Mouse (Mus musculus): Measurements from ENCODE around the gene Fam78a. TPM values are rescaled to one million over a fixed set of nuclear protein-coding genes. Genes with fewer than 3 reads are reported as not detected.

Fam78a gene
- polyA plus RNA-seq, 1 experiment from 2014 or later = 0.45 TPM

DNA sequence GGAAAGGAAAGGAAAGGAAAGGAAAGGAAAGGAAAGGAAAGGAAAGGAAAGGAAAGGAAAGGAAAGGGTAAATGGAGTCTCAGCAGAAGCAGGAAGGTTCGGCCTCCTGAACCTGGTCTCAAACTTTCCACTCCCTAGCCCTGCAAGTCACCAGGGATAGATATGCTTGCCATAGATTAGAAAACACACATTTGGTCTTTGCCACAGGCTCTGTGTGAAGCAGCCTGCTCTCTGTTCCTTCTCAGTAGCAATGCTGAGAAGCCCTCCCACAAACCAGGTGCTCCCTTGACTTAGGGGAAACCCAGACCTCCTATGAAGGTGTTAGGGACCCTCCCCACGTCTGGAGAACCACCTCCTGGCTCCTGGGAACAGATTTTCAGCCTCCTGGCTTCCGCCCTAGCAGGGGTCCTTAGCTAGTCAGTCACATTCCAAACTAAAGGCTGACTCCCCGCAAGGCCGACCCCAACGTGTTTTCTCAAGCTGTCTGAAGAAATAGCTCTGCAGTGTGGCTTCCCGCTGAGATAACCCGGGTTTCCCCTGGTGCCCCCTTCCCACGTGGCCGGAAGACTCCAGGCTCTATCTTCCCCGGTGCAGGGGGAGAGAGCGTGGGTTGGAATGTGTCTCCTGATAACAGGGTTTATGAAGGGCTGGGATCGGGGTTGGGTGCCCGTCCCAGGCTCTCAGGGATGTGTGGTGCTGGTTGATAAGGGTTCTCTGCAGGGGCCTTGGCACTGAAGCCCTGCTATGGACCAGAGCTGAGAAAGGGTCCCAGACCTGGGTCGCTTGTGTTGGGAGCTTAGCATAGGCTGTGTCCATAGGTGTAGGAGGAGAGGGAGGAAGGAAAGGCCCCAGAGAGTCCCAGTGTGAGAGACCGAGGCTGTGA, 43.2 kb upstream of the Fam78a start:
- no peak overlapping the region for H3K27ac ChIP-seq (ENCODE audit: low read length)
- no peak overlapping the region for H3K4me2 ChIP-seq (ENCODE audit: low read length)
- H3K9me3 ChIP-seq (replicated peaks; ENCODE audit: control insufficient read depth, low read length, poor library complexity, severe bottlenecking) = no peaks in the 10 kb centered on the region
- no peak for ATAC-seq
- no peak overlapping the region for H3K9ac ChIP-seq (ENCODE audit: low read depth, low read length)
- H3K4me1 ChIP-seq (ENCODE audit: control insufficient read depth, insufficient read depth, low read length) = no peaks in the 10 kb centered on the region
- H3K36me3 ChIP-seq (ENCODE audit: control insufficient read depth, insufficient read depth, low read length) = no peaks in the 10 kb centered on the region
- WGBS = 29% methylated on average over 16 of the region's 16 CpGs
- H3K4me3 ChIP-seq (ENCODE audit: low read depth, low read length) = no peak overlapping the region
- H3K27me3 ChIP-seq (ENCODE audit: control insufficient read depth, insufficient read depth, low read depth, low read length) = no peaks in the 10 kb centered on the region

DNA sequence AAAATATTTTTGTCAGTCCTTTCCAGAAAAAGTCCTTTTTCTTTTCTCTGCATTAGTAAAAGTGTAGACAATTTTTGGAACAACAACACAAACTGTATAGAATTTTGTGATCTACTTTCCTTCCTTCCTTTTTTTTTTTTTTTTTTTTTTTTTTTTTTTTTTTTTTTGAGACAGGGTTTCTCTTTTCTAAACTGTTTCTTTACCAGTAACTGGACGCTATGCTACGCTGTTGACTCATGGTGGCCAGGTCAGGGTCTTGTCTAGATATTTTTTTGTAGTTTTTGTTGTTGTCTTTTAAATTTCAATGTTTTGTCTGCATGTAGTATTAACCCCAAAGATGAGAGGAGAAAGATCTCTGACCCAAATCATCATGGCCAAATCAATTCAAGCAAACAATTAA, 37.1 kb upstream of the Fam78a start:
- 78% methylated on average over 2 of the region's 2 CpGs for WGBS
- Histone ChIP-seq H3K4me3 (ENCODE audit: low read depth, low read length) (no peak overlapping the region), H3K9ac (ENCODE audit: low read depth, low read length) (no peak overlapping the region), H3K9me3 (replicated peaks; ENCODE audit: control insufficient read depth, low read length, poor library complexity, severe bottlenecking) (no peaks in the 10 kb centered on the region), H3K4me2 (ENCODE audit: low read length) (no peak overlapping the region), H3K36me3 (ENCODE audit: control insufficient read depth, insufficient read depth, low read length) (no peaks in the 10 kb centered on the region), H3K4me1 (ENCODE audit: control insufficient read depth, insufficient read depth, low read length) (no peaks in the 10 kb centered on the region), H3K27ac (ENCODE audit: low read length) (no peak overlapping the region), H3K27me3 (ENCODE audit: control insufficient read depth, insufficient read depth, low read depth, low read length) (no peaks in the 10 kb centered on the region)
- no peak for ATAC-seq

DNA sequence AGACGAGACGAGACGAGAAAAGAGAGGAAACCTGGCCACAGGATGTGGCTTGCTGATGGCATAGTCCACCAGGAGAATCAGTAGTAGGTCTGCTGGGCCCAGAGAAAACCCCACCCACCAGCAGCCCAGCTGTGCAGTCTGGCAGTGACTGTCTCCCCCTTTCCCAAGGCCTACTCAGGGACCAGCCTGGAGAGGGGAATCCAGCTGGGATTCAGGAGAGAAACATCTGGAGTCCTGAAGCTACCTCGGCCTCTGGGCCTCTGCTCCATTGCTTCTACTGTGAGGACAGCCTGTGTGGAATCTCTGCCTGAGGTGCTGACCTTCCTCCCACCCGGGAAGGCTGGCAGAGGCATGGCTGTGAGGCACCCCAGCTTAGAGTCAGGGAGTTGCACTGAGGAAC, 36.5 kb upstream of the Fam78a start:
- 60% methylated on average over 5 of the region's 5 CpGs for WGBS
- no peaks in the 10 kb centered on the region for H3K9me3 ChIP-seq (replicated peaks; ENCODE audit: control insufficient read depth, low read length, poor library complexity, severe bottlenecking)
- no peak for ATAC-seq
- no peaks in the 10 kb centered on the region for H3K4me1 ChIP-seq (ENCODE audit: control insufficient read depth, insufficient read depth, low read length)
- H3K9ac ChIP-seq (ENCODE audit: low read depth, low read length) = no peak overlapping the region
- H3K27me3 ChIP-seq (ENCODE audit: control insufficient read depth, insufficient read depth, low read depth, low read length) = no peaks in the 10 kb centered on the region
- no peak overlapping the region for H3K27ac ChIP-seq (ENCODE audit: low read length)
- H3K4me2 ChIP-seq (ENCODE audit: low read length) = no peak overlapping the region
- no peaks in the 10 kb centered on the region for H3K36me3 ChIP-seq (ENCODE audit: control insufficient read depth, insufficient read depth, low read length)
- no peak overlapping the region for H3K4me3 ChIP-seq (ENCODE audit: low read depth, low read length)

DNA sequence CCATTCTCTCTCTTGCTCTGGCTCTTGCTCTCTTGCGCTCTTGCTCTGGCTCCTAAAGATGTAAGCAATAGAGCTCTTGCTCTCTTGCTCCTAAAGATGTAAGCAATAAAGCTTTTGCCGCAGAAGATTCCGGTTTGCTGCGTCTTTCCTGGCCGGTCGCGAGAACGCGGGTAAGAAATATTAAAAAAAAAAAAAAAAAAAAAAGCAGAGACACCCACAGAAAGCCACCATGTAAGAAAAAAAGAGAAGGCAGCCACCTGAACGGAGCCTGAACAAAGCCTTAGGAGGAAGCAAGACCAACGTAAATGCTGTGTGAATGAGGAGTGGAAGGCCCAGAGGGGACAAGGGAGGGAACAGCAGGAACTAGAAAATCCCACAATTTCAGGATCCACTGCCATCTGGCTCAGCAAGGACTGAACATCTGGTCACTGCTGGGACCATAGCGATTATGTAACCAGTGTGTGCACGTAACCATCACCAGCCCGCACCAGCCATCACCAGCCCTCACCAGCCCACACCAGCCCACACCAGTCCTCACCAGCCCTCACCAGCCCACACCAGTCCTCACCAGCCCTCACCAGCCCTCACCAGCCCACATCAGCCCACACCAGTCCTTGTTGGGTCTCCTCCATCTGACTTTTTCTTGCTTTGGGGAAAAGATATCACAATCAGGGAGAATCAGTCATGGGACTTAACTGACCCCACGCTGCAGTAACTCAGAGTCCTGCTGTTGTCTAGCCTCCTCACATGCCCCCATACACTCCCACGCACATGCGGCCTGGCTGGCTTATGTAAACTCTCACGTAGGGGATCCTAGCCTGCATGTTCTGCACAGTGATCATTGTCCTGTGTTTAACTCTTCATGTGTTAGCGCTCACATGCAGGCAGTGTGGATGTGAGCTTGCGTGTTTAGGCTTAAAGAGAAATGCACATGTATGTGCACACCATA, 35.4 kb upstream of the Fam78a start:
- H3K9me3 ChIP-seq (replicated peaks; ENCODE audit: control insufficient read depth, low read length, poor library complexity, severe bottlenecking) = no peaks in the 10 kb centered on the region
- H3K4me2 ChIP-seq (ENCODE audit: low read length) = no peak overlapping the region
- H3K4me3 ChIP-seq (ENCODE audit: low read depth, low read length) = no peak overlapping the region
- no peak overlapping the region for H3K27ac ChIP-seq (ENCODE audit: low read length)
- no peaks in the 10 kb centered on the region for H3K4me1 ChIP-seq (ENCODE audit: control insufficient read depth, insufficient read depth, low read length)
- H3K36me3 ChIP-seq (ENCODE audit: control insufficient read depth, insufficient read depth, low read length) = no peaks in the 10 kb centered on the region
- H3K27me3 ChIP-seq (ENCODE audit: control insufficient read depth, insufficient read depth, low read depth, low read length) = no peaks in the 10 kb centered on the region
- no peak overlapping the region for H3K9ac ChIP-seq (ENCODE audit: low read depth, low read length)
- 90% methylated on average over 20 of the region's 20 CpGs for WGBS
- no peak for ATAC-seq

DNA sequence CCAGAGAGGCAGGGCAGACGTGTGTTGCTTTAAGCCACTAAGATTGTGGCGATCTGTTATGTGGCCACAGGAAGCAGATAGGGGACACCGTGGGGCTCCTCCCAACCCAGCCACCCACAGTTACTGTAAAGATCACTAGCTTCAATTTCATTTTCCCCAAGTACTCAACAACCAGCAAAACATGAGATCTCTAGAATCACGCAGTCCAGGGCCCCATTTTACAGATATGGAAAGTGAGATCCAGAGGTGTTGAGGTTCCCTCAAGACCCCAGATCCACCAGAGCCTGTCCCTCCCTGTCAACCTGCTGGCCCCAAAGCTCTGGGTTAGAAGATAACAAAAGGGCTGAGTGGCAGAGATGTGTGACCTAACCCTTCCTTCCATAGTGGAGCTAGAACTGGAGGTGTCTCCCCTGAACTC, 31.2 kb upstream of the Fam78a start:
- Histone ChIP-seq H3K27ac (ENCODE audit: low read length) (no peak overlapping the region), H3K9ac (ENCODE audit: low read depth, low read length) (no peak overlapping the region), H3K36me3 (ENCODE audit: control insufficient read depth, insufficient read depth, low read length) (peaks cover 4% of the 10 kb centered on the region), H3K4me1 (ENCODE audit: control insufficient read depth, insufficient read depth, low read length) (no peaks in the 10 kb centered on the region), H3K4me3 (ENCODE audit: low read depth, low read length) (no peak overlapping the region), H3K27me3 (ENCODE audit: control insufficient read depth, insufficient read depth, low read depth, low read length) (no peaks in the 10 kb centered on the region), H3K4me2 (ENCODE audit: low read length) (no peak overlapping the region), H3K9me3 (replicated peaks; ENCODE audit: control insufficient read depth, low read length, poor library complexity, severe bottlenecking) (no peaks in the 10 kb centered on the region)
- WGBS = 94% methylated on average over 4 of the region's 4 CpGs
- no peak for ATAC-seq

DNA sequence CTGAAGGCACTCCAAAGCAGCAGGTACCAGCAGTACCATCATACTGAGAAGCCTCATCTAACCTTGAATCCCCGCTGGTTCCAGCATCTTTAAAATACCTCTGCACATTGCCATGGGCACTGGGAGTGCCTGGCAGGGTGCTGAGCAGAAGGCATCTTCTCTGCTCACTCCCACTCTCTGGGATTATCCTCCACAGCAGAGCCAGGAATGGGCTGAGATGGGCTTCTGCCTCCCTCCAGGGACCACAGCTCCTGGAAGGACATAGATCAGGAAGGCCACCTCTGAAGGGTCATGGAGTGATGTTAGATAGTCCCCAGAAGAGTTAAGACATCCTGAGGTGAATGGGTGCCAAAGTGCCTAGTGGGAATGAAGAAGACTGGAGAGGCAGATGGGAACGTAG, 27.9 kb upstream of the Fam78a start:
- Histone ChIP-seq H3K4me2 (ENCODE audit: low read length) (no peak overlapping the region), H3K4me3 (ENCODE audit: low read depth, low read length) (no peak overlapping the region), H3K9ac (ENCODE audit: low read depth, low read length) (no peak overlapping the region), H3K9me3 (replicated peaks; ENCODE audit: control insufficient read depth, low read length, poor library complexity, severe bottlenecking) (no peaks in the 10 kb centered on the region), H3K36me3 (ENCODE audit: control insufficient read depth, insufficient read depth, low read length) (peaks cover 19% of the 10 kb centered on the region), H3K27ac (ENCODE audit: low read length) (no peak overlapping the region), H3K4me1 (ENCODE audit: control insufficient read depth, insufficient read depth, low read length) (no peaks in the 10 kb centered on the region), H3K27me3 (ENCODE audit: control insufficient read depth, insufficient read depth, low read depth, low read length) (no peaks in the 10 kb centered on the region)
- ATAC-seq = no peak
- WGBS = 66% methylated on average over 2 of the region's 2 CpGs

DNA sequence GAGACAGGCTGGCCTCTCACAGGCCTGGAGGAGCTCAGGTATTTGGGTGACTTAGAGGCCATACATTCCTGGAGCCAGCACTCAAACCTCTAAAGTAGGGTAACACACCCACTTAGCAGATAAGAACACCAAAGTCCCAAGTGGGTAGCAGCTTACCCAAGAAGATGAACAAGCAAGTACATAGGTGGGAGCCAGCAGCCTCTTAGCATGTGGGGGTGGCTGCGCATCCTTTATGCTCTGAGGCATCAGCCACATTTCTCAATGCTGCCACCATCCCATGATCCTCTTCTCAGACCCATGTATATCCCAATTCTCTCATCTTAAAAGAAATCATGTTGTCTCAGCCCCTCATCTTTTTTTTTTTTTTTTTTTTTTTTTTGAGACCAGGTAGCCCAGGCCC, 26.6 kb upstream of the Fam78a start:
- H3K4me3 ChIP-seq (ENCODE audit: low read depth, low read length) = no peak overlapping the region
- H3K27me3 ChIP-seq (ENCODE audit: control insufficient read depth, insufficient read depth, low read depth, low read length) = no peaks in the 10 kb centered on the region
- no peak overlapping the region for H3K9ac ChIP-seq (ENCODE audit: low read depth, low read length)
- H3K27ac ChIP-seq (ENCODE audit: low read length) = no peak overlapping the region
- peaks cover 19% of the 10 kb centered on the region for H3K36me3 ChIP-seq (ENCODE audit: control insufficient read depth, insufficient read depth, low read length)
- 94% methylated on average over 1 of the region's 1 CpGs for WGBS
- ATAC-seq = no peak
- no peak overlapping the region for H3K4me2 ChIP-seq (ENCODE audit: low read length)
- no peaks in the 10 kb centered on the region for H3K4me1 ChIP-seq (ENCODE audit: control insufficient read depth, insufficient read depth, low read length)
- no peaks in the 10 kb centered on the region for H3K9me3 ChIP-seq (replicated peaks; ENCODE audit: control insufficient read depth, low read length, poor library complexity, severe bottlenecking)

DNA sequence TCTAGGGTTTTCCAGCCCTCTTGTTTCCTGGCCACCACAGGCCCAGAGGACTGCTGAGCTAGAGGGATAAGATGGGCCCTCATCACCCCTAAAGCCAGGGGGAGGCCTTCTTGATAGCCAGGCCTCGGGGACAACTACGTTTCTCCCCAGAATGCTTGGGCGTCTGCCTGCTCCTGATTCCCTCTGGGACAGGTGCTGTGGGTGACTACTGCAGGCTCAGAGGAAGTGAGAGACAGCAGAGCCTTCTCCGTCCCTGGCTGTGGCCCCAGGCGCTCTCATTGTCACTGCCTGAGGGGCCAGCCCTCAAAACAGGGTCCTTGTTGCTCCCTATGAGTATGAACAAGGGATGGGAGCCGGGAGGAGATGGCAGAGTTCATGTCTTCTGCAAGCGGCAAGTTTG, 21.3 kb upstream of the Fam78a start:
- no peak overlapping the region for H3K4me3 ChIP-seq (ENCODE audit: low read depth, low read length)
- no peaks in the 10 kb centered on the region for H3K27me3 ChIP-seq (ENCODE audit: control insufficient read depth, insufficient read depth, low read depth, low read length)
- no peak overlapping the region for H3K4me2 ChIP-seq (ENCODE audit: low read length)
- WGBS = 84% methylated on average over 7 of the region's 7 CpGs
- no peak overlapping the region for H3K27ac ChIP-seq (ENCODE audit: low read length)
- peaks cover 16% of the 10 kb centered on the region for H3K36me3 ChIP-seq (ENCODE audit: control insufficient read depth, insufficient read depth, low read length)
- H3K4me1 ChIP-seq (ENCODE audit: control insufficient read depth, insufficient read depth, low read length) = no peaks in the 10 kb centered on the region
- H3K9me3 ChIP-seq (replicated peaks; ENCODE audit: control insufficient read depth, low read length, poor library complexity, severe bottlenecking) = no peaks in the 10 kb centered on the region
- ATAC-seq = no peak
- no peak overlapping the region for H3K9ac ChIP-seq (ENCODE audit: low read depth, low read length)

Data from midbrain, embryonic 16.5 days (tissue).